Mouse (Mus musculus): ENCODE results near the gene Fads6. TPM values are rescaled to one million over a fixed set of nuclear protein-coding genes. Genes with fewer than 3 reads are reported as not detected.

The Fads6 gene
- total and polyA plus RNA-seq, 2 experiments from 2014 or later: 0.34 to 2.9 TPM

DNA sequence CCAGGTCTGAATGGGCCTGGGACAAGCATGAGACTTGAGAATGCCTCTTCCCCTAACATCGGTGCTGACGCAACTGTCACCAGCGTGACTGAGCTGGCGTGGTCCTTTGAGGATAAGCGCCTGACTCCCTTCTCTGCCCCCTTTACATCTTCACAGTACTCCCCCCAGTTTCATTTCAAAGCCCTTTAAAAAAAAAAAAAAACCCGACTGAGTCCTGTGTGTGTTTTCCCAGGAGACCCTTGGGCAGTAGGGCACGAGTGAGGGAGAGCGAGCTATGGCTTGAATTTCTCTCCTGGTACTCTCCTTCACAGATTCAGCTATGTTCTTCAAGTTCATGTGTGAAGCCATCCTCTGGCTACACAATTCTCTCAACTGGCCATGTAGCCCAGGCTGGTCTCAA, 697 bp upstream of the Fads6 start:
- H3K27me3 ChIP-seq (ENCODE audit: control insufficient read depth, insufficient read depth, low read length): peaks cover 14% of the 10 kb centered on the region; the same call in 1 of the 2 replicates
- H3K36me3 ChIP-seq (replicated peaks; ENCODE audit: control insufficient read depth, insufficient read depth, low read length): no peaks in the 10 kb centered on the region
- no peaks in the 10 kb centered on the region for H3K9me3 ChIP-seq (replicated peaks; ENCODE audit: control insufficient read depth, low read length)
- H3K9ac ChIP-seq (replicated peaks; ENCODE audit: low read depth, low read length): no peak overlapping the region
- no peak overlapping the region for H3K27ac ChIP-seq (ENCODE audit: low read depth)
- ATAC-seq (ENCODE audit: insufficient read depth, low read depth) (no peak), DNase-seq (ENCODE audit: low spot score) (no peak)
- no peaks in the 10 kb centered on the region; the same call in 1 of the 2 replicates for H3K4me1 ChIP-seq (ENCODE audit: control insufficient read depth, insufficient read depth)
- no peak overlapping the region for H3K4me3 ChIP-seq (ENCODE audit: low read depth, low read length)
- no peak overlapping the region for H3K4me2 ChIP-seq (ENCODE audit: low read depth, low read length)
- no peak for TF ChIP-seq CTCF (IDR thresholded peaks at IDR 0.05; ENCODE audit: low read depth)
- no peak for TF ChIP-seq EP300 (IDR thresholded peaks at IDR 0.05; ENCODE audit: low read depth)
- 65% methylated on average over 8 of the region's 8 CpGs for WGBS

DNA sequence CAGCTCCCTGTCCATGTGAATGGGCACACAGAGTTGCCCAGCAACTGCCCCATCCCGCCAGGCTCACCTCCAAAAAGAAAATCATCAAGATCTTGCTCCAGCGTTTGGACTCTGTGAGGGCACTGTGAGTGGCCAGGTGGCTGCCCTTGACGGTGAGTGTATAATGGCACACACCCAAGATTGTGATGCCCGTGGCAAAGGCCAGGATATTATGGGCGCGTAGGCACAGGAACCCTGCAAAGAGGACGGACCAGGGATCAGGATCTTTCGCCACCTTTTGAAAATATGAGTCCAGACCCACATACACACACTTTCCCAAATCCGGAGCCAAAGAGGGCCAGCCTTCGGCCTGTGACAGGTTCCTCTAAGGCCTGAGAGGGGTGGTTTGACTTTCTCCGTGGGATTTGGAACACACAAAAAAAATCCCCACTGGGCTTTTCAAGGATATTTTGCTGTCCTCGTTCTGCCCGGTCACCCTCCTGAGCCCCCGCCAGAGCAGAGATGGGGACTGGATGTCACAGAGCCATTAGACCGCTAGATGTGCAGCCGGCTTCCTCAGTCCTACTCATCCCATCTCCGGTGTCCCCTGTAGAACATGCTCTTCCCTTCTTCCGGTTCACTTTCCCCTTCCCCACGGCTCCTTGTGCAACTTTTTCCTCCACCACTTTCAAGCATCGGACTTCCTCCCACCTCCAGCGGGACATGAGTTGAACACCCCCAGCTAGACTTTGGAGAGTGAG, 822 bp downstream of the Fads6 start:
- H3K9ac ChIP-seq (replicated peaks; ENCODE audit: low read depth, low read length): no peak overlapping the region
- TF ChIP-seq CTCF (IDR thresholded peaks at IDR 0.05; ENCODE audit: low read depth): no peak
- TF ChIP-seq EP300 (IDR thresholded peaks at IDR 0.05; ENCODE audit: low read depth): no peak
- peaks cover 6% of the 10 kb centered on the region for H3K4me1 ChIP-seq (ENCODE audit: control insufficient read depth, insufficient read depth)
- H3K4me2 ChIP-seq (ENCODE audit: low read depth, low read length): peak overlapping the region; percentile 77
- peak overlapping the region; percentile 50 for H3K4me3 ChIP-seq (ENCODE audit: low read depth, low read length)
- DNase-seq (ENCODE audit: low spot score): no peak
- WGBS: 45% methylated on average over 21 of the region's 21 CpGs
- H3K9me3 ChIP-seq (replicated peaks; ENCODE audit: control insufficient read depth, low read length): no peaks in the 10 kb centered on the region
- no peaks in the 10 kb centered on the region for H3K36me3 ChIP-seq (replicated peaks; ENCODE audit: control insufficient read depth, insufficient read depth, low read length)
- peaks cover 14% of the 10 kb centered on the region; the same call in 1 of the 2 replicates for H3K27me3 ChIP-seq (ENCODE audit: control insufficient read depth, insufficient read depth, low read length)
- H3K27ac ChIP-seq (ENCODE audit: low read depth): no peak overlapping the region
- ATAC-seq (ENCODE audit: insufficient read depth, low read depth): no peak

DNA sequence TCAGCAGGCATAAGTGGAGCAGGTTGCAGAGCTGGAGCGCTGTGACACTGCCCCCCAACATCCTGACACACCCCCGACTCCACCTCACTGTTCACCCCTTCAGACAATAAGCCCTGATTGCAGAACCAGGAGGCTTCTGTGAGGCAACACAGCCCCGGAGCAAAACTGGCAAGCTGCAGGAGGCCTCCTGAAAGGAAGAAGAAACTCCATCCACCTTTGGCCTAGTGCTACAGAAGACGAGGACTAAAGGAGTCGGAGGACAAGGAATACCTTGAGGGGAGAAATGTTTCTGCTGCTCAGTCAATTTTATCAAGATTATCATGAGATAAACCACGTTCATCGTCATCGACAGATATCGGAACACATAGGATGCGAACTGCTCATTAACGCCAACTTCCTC, 1.5 kb downstream of the Fads6 start:
- no peak overlapping the region for H3K27ac ChIP-seq (ENCODE audit: low read depth)

DNA sequence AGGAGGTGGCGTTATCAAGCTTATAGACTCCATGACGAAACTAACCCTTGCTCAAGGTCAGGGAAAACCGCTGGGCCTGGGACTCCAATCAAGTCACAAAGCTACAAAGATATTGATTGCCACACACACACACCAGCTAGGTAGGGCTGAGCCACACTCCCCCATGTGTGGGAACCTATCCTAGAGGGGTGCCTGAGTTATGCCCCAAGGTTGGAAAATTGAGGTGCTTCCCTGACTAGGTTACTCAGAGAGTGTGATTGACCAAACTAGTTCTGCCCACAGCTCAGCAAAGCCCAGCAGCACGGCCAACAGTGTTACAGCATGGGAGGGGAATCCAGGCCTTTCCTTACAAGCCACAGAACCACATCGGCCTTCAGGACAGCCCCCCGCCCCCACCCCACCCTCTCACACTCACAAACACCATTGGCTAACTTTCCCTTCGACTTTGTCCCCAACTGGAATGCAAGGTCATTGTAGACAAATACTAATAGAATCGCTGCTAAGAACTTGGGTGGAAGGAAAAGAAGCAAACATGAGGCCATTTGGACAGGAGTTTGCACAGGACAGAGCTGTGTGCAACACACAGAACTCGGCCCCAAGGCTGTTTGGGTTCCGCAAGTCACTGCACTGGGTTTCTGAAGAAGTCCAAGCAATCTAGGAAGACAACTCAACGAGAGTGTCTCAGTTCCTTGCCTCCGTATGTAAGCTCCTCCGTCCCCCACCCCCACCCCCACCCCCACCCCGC, 4.7 kb downstream of the Fads6 start:
- peak; percentile 30; the same call in 1 of the 2 replicates for ATAC-seq (ENCODE audit: insufficient read depth, low read depth)
- H3K27ac ChIP-seq (ENCODE audit: low read depth): peak overlapping the region; percentile 25; the same call in 1 of the 2 replicates
- peak; percentile 38 for DNase-seq (ENCODE audit: low spot score)
- peaks cover 17% of the 10 kb centered on the region for H3K4me1 ChIP-seq (ENCODE audit: control insufficient read depth, insufficient read depth)
- no peaks in the 10 kb centered on the region for H3K9me3 ChIP-seq (replicated peaks; ENCODE audit: control insufficient read depth, low read length)
- H3K27me3 ChIP-seq (ENCODE audit: control insufficient read depth, insufficient read depth, low read length): peaks cover 8% of the 10 kb centered on the region; the same call in 1 of the 2 replicates
- WGBS: 51% methylated on average over 14 of the region's 14 CpGs
- H3K4me2 ChIP-seq (ENCODE audit: low read depth, low read length): no peak overlapping the region
- H3K9ac ChIP-seq (replicated peaks; ENCODE audit: low read depth, low read length): no peak overlapping the region
- H3K36me3 ChIP-seq (replicated peaks; ENCODE audit: control insufficient read depth, insufficient read depth, low read length): no peaks in the 10 kb centered on the region
- TF ChIP-seq EP300 (IDR thresholded peaks at IDR 0.05; ENCODE audit: low read depth) (no peak), CTCF (IDR thresholded peaks at IDR 0.05; ENCODE audit: low read depth) (no peak)
- no peak overlapping the region for H3K4me3 ChIP-seq (ENCODE audit: low read depth, low read length)

More for the DNA sequence above, 1.5 kb downstream of the Fads6 start:
- no peak overlapping the region for H3K9ac ChIP-seq (replicated peaks; ENCODE audit: low read depth, low read length)
- no peak overlapping the region for H3K4me3 ChIP-seq (ENCODE audit: low read depth, low read length)
- peaks cover 14% of the 10 kb centered on the region; the same call in 1 of the 2 replicates for H3K27me3 ChIP-seq (ENCODE audit: control insufficient read depth, insufficient read depth, low read length)
- no peaks in the 10 kb centered on the region for H3K36me3 ChIP-seq (replicated peaks; ENCODE audit: control insufficient read depth, insufficient read depth, low read length)
- DNase-seq (ENCODE audit: low spot score) (no peak), ATAC-seq (ENCODE audit: insufficient read depth, low read depth) (no peak)
- no peaks in the 10 kb centered on the region for H3K9me3 ChIP-seq (replicated peaks; ENCODE audit: control insufficient read depth, low read length)
- 85% methylated on average over 11 of the region's 11 CpGs for WGBS
- no peak for TF ChIP-seq CTCF (IDR thresholded peaks at IDR 0.05; ENCODE audit: low read depth)
- no peak for TF ChIP-seq EP300 (IDR thresholded peaks at IDR 0.05; ENCODE audit: low read depth)
- H3K4me1 ChIP-seq (ENCODE audit: control insufficient read depth, insufficient read depth): peaks cover 11% of the 10 kb centered on the region
- H3K4me2 ChIP-seq (ENCODE audit: low read depth, low read length): no peak overlapping the region

DNA sequence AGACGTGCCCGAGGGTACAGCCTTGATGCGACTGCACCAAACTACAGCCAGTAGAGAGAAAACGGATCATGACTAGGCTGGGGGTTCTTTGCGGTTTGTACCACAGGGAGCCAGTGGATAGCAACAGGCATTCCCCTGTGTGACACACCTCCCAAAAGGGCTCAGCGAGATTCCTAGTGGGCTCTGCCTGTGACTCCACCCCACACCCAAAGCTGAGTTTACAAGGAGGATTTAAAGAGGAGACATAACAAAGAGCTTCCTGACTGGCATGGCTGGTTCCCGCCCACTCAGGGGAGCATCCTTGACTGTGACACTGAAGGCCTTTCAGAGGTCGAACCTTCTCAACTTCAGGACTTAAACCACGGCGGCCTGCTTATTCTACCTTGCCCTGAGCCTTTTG, 6.0 kb downstream of the Fads6 start:
- no peak for DNase-seq (ENCODE audit: low spot score)
- Histone ChIP-seq H3K27ac (ENCODE audit: low read depth) (no peak overlapping the region), H3K4me1 (ENCODE audit: control insufficient read depth, insufficient read depth) (peaks cover 17% of the 10 kb centered on the region), H3K36me3 (replicated peaks; ENCODE audit: control insufficient read depth, insufficient read depth, low read length) (no peaks in the 10 kb centered on the region), H3K9me3 (replicated peaks; ENCODE audit: control insufficient read depth, low read length) (no peaks in the 10 kb centered on the region), H3K9ac (replicated peaks; ENCODE audit: low read depth, low read length) (no peak overlapping the region), H3K4me2 (ENCODE audit: low read depth, low read length) (no peak overlapping the region), H3K27me3 (ENCODE audit: control insufficient read depth, insufficient read depth, low read length) (peaks cover 4% of the 10 kb centered on the region; the same call in 1 of the 2 replicates), H3K4me3 (ENCODE audit: low read depth, low read length) (no peak overlapping the region)
- 84% methylated on average over 10 of the region's 10 CpGs for WGBS
- TF ChIP-seq CTCF (IDR thresholded peaks at IDR 0.05; ENCODE audit: low read depth) (no peak), EP300 (IDR thresholded peaks at IDR 0.05; ENCODE audit: low read depth) (no peak)
- ATAC-seq (ENCODE audit: insufficient read depth, low read depth): no peak

Measured in heart, postnatal 0 days (tissue).